Mouse (Mus musculus): ENCODE results near the gene Csrp3. TPM values are rescaled to one million over a fixed set of nuclear protein-coding genes. Genes with fewer than 3 reads are reported as not detected.

The Csrp3 gene
- polyA plus RNA-seq, 1 experiment from 2014 or later: 0.85 TPM

GRCm38 (mm10) chr7:48830395-48830794, 17.4 kb downstream of the Csrp3 start:
- no peak for ATAC-seq

DNA sequence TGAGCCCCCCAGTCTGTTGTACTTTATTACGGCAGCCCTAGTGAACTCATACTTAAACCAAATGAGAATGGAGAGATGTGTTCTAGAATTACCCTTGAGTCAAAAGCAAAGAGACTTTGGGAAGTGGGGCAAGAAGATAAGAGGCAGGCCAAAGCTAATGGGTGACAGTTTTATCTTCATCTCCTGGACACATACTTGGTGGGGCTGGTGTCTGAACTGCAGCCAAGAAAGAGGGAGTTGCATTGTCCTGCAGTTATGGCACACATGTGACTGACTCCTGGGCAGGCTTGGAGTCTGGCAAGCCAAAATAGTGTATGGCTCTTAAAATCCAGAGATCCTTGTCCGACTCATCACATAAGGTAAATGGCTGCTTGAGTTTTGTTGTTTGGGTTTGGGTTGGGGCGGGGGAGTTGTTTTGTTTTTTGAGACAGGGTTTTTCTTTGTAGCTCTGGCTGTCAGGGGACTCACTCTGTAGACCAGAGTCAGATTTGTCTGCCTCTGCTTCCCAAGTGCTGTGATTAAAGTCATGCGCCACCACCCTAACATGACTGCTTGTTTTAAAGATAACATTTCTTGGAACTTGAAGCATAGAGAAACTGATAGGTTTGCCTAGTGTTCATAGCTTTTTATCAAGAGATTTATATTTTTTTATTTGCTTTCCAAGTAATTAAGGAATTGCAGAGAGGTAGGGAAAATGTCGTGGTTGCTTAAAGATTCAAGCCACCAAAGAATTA, 18.5 kb downstream of the Csrp3 start:
- H3K4me1 ChIP-seq (ENCODE audit: insufficient read depth): no peaks in the 10 kb centered on the region
- H3K4me3 ChIP-seq (ENCODE audit: low read depth, low read length): no peak overlapping the region
- H3K9ac ChIP-seq (replicated peaks): no peak overlapping the region
- H3K27me3 ChIP-seq (ENCODE audit: insufficient read depth, low read length): no peaks in the 10 kb centered on the region
- no peak for DNase-seq
- H3K4me2 ChIP-seq (ENCODE audit: low read depth, low read length): no peak overlapping the region
- no peak for ATAC-seq
- no peak overlapping the region for H3K27ac ChIP-seq (ENCODE audit: low read depth)
- peaks cover 25% of the 10 kb centered on the region for H3K36me3 ChIP-seq (replicated peaks; ENCODE audit: insufficient read depth, low read length)
- no peaks in the 10 kb centered on the region for H3K9me3 ChIP-seq (ENCODE audit: low read length)
- 64% methylated on average over 5 of the region's 5 CpGs for WGBS (ENCODE audit: insufficient replicate concordance)
- TF ChIP-seq EP300 (IDR thresholded peaks at IDR 0.05; ENCODE audit: low read depth): no peak
- TF ChIP-seq CTCF (IDR thresholded peaks at IDR 0.05; ENCODE audit: low read depth): no peak

More at GRCm38 (mm10) chr7:48830395-48830794, 17.4 kb downstream of the Csrp3 start:
- no peak for DNase-seq
- no peak for TF ChIP-seq CTCF (IDR thresholded peaks at IDR 0.05; ENCODE audit: low read depth)
- Histone ChIP-seq H3K27ac (ENCODE audit: low read depth) (no peak overlapping the region), H3K4me2 (ENCODE audit: low read depth, low read length) (no peak overlapping the region), H3K36me3 (replicated peaks; ENCODE audit: insufficient read depth, low read length) (peaks cover 20% of the 10 kb centered on the region), H3K9me3 (ENCODE audit: low read length) (no peaks in the 10 kb centered on the region), H3K4me1 (ENCODE audit: insufficient read depth) (no peaks in the 10 kb centered on the region), H3K4me3 (ENCODE audit: low read depth, low read length) (no peak overlapping the region), H3K9ac (replicated peaks) (no peak overlapping the region), H3K27me3 (ENCODE audit: insufficient read depth, low read length) (no peaks in the 10 kb centered on the region)
- WGBS (ENCODE audit: insufficient replicate concordance): 46% methylated on average over 2 of the region's 2 CpGs

- ATAC-seq (no peak), DNase-seq (no peak)
- H3K9ac ChIP-seq (replicated peaks): no peak overlapping the region
- no peak overlapping the region for H3K4me2 ChIP-seq (ENCODE audit: low read depth, low read length)
- no peaks in the 10 kb centered on the region for H3K9me3 ChIP-seq (ENCODE audit: low read length)
- 81% methylated on average over 6 of the region's 6 CpGs for WGBS (ENCODE audit: insufficient replicate concordance)
- TF ChIP-seq EP300 (IDR thresholded peaks at IDR 0.05; ENCODE audit: low read depth): no peak
- no peak for TF ChIP-seq CTCF (IDR thresholded peaks at IDR 0.05; ENCODE audit: low read depth)
- peaks cover 48% of the 10 kb centered on the region for H3K36me3 ChIP-seq (replicated peaks; ENCODE audit: insufficient read depth, low read length)
- no peak overlapping the region for H3K4me3 ChIP-seq (ENCODE audit: low read depth, low read length)
- H3K27me3 ChIP-seq (ENCODE audit: insufficient read depth, low read length): no peaks in the 10 kb centered on the region
- no peaks in the 10 kb centered on the region for H3K4me1 ChIP-seq (ENCODE audit: insufficient read depth)
- no peak overlapping the region for H3K27ac ChIP-seq (ENCODE audit: low read depth)
Measured at GRCm38 (mm10) chr7:48825170-48825569, 22.7 kb downstream of the Csrp3 start.

GRCm38 (mm10) chr7:48824671-48825070, 23.2 kb downstream of the Csrp3 start:
- no peak for ATAC-seq
- Histone ChIP-seq H3K9ac (replicated peaks) (no peak overlapping the region), H3K36me3 (replicated peaks; ENCODE audit: insufficient read depth, low read length) (peaks cover 50% of the 10 kb centered on the region), H3K4me3 (ENCODE audit: low read depth, low read length) (no peak overlapping the region), H3K4me2 (ENCODE audit: low read depth, low read length) (no peak overlapping the region), H3K27me3 (ENCODE audit: insufficient read depth, low read length) (no peaks in the 10 kb centered on the region), H3K27ac (ENCODE audit: low read depth) (no peak overlapping the region), H3K4me1 (ENCODE audit: insufficient read depth) (no peaks in the 10 kb centered on the region), H3K9me3 (ENCODE audit: low read length) (no peaks in the 10 kb centered on the region)
- WGBS (ENCODE audit: insufficient replicate concordance): 81% methylated on average over 1 of the region's 1 CpGs
- no peak for TF ChIP-seq EP300 (IDR thresholded peaks at IDR 0.05; ENCODE audit: low read depth)
- DNase-seq: no peak

- DNase-seq (no peak), ATAC-seq (0 out of 2 replicates have a peak, but pooled peaks have one; percentile 33)
- no peak overlapping the region for H3K27ac ChIP-seq (ENCODE audit: low read depth)
- H3K4me3 ChIP-seq (ENCODE audit: low read depth, low read length): no peak overlapping the region
- no peaks in the 10 kb centered on the region for H3K9me3 ChIP-seq (ENCODE audit: low read length)
- H3K4me1 ChIP-seq (ENCODE audit: insufficient read depth): no peaks in the 10 kb centered on the region
- TF ChIP-seq EP300 (IDR thresholded peaks at IDR 0.05; ENCODE audit: low read depth) (no peak), CTCF (IDR thresholded peaks at IDR 0.05; ENCODE audit: low read depth) (no peak)
- WGBS (ENCODE audit: insufficient replicate concordance): 91% methylated on average over 3 of the region's 3 CpGs
- no peaks in the 10 kb centered on the region for H3K27me3 ChIP-seq (ENCODE audit: insufficient read depth, low read length)
- peaks cover 58% of the 10 kb centered on the region for H3K36me3 ChIP-seq (replicated peaks; ENCODE audit: insufficient read depth, low read length)
- H3K9ac ChIP-seq (replicated peaks): no peak overlapping the region
- no peak overlapping the region for H3K4me2 ChIP-seq (ENCODE audit: low read depth, low read length)
Measured at GRCm38 (mm10) chr7:48823621-48824020, 24.2 kb downstream of the Csrp3 start.

- ATAC-seq: no peak
- H3K27ac ChIP-seq (ENCODE audit: low read depth): no peak overlapping the region
- H3K4me2 ChIP-seq (ENCODE audit: low read depth, low read length): no peak overlapping the region
- H3K9ac ChIP-seq (replicated peaks): no peak overlapping the region
- H3K9me3 ChIP-seq (ENCODE audit: low read length): no peaks in the 10 kb centered on the region
- 84% methylated on average over 5 of the region's 5 CpGs for WGBS (ENCODE audit: insufficient replicate concordance)
- peaks cover 50% of the 10 kb centered on the region for H3K36me3 ChIP-seq (replicated peaks; ENCODE audit: insufficient read depth, low read length)
- H3K4me1 ChIP-seq (ENCODE audit: insufficient read depth): no peaks in the 10 kb centered on the region
- no peak overlapping the region for H3K4me3 ChIP-seq (ENCODE audit: low read depth, low read length)
- no peak for DNase-seq
- H3K27me3 ChIP-seq (ENCODE audit: insufficient read depth, low read length): no peaks in the 10 kb centered on the region
- TF ChIP-seq EP300 (IDR thresholded peaks at IDR 0.05; ENCODE audit: low read depth) (no peak), CTCF (IDR thresholded peaks at IDR 0.05; ENCODE audit: low read depth) (no peak)
Measured at GRCm38 (mm10) chr7:48821654-48822053, 26.2 kb downstream of the Csrp3 start.
